Mouse (Mus musculus) common myeloid progenitor, adult 5-6 weeks (primary cell): ENCODE data around the gene Mical2. TPM values are rescaled to one million over a fixed set of nuclear protein-coding genes. Genes with fewer than 3 reads are reported as not detected.

Source experiments
- ATAC-seq: replicated peaks from 2 replicates; pipeline ENCODE4 v1.8.0; 2016; ENCODE audit warnings: low read depth, mild to moderate bottlenecking, moderate TSS enrichment, inconsistent platforms; ENCODE audit not compliant: poor library complexity, severe bottlenecking
- total RNA-seq: library from RNA; stranded (forward); fragments of 200-1000, 187-1606 nt; gene quantifications from 2 replicates; pipeline ENCODE4 v1.2.3, GENCODE M21; 2017

The Mical2 gene
- 1.6 and 2.2 TPM in 2 replicates for total RNA-seq

GRCm38 (mm10) chr7:112225615-112226262, at the start of gene Mical2:
TSS of gene Mical2 (plus strand) at chr7:112225856.
- peak; percentile 99 for ATAC-seq

- no peak for ATAC-seq
These were observed 49.0 kb upstream of the Mical2 start for GRCm38 (mm10) chr7:112176627-112177026.

- ATAC-seq, result peak; percentile 88
These were observed 45.4 kb upstream of the Mical2 start for GRCm38 (mm10) chr7:112180235-112180705.

- peak; percentile 81 for ATAC-seq
These were observed 42.3 kb upstream of the Mical2 start for GRCm38 (mm10) chr7:112183258-112183841.

- no peak for ATAC-seq
These were observed 41.0 kb upstream of the Mical2 start for GRCm38 (mm10) chr7:112184519-112185225.

GRCm38 (mm10) chr7:112185226-112185745, 40.4 kb upstream of the Mical2 start:
- no peak for ATAC-seq

- ATAC-seq, result no peak
These were observed 38.8 kb upstream of the Mical2 start for GRCm38 (mm10) chr7:112186871-112187270.

- ATAC-seq, result peak; percentile 50
These were observed 37.9 kb upstream of the Mical2 start for GRCm38 (mm10) chr7:112187536-112188459.

GRCm38 (mm10) chr7:112192237-112192636, 33.4 kb upstream of the Mical2 start:
- ATAC-seq, result no peak

- no peak for ATAC-seq
These were observed 32.9 kb upstream of the Mical2 start for GRCm38 (mm10) chr7:112192778-112193177.

- ATAC-seq, result no peak
These were observed 31.4 kb upstream of the Mical2 start for GRCm38 (mm10) chr7:112194286-112194685.

GRCm38 (mm10) chr7:112197461-112197860, 28.2 kb upstream of the Mical2 start:
- ATAC-seq, result no peak

GRCm38 (mm10) chr7:112199343-112199742, 26.3 kb upstream of the Mical2 start:
- ATAC-seq, result no peak

GRCm38 (mm10) chr7:112200761-112201160, 24.9 kb upstream of the Mical2 start:
- ATAC-seq, result no peak

GRCm38 (mm10) chr7:112202194-112202593, 23.5 kb upstream of the Mical2 start:
- ATAC-seq, result no peak

- no peak for ATAC-seq
These were observed 22.8 kb upstream of the Mical2 start for GRCm38 (mm10) chr7:112202843-112203242.

- no peak for ATAC-seq
These were observed 21.7 kb upstream of the Mical2 start for GRCm38 (mm10) chr7:112203937-112204336.

GRCm38 (mm10) chr7:112204380-112204963, 21.2 kb upstream of the Mical2 start:
- no peak for ATAC-seq

GRCm38 (mm10) chr7:112205513-112205912, 20.1 kb upstream of the Mical2 start:
- no peak for ATAC-seq
